Mouse (Mus musculus): ENCODE results near the gene Phyhd1. TPM values are rescaled to one million over a fixed set of nuclear protein-coding genes. Genes with fewer than 3 reads are reported as not detected.
A peak's percentile ranks its signal among the peaks of the same experiment; 100 is the strongest.

The Phyhd1 gene
- polyA plus RNA-seq, 1 experiment = 23.9 TPM

GRCm38 (mm10) chr2:30299966-30300365 is 34.0 kb downstream of the Phyhd1 start:
- 85% methylated on average over 5 of the region's 5 CpGs for WGBS
- DNase-seq = no peak
- no peak overlapping the region for H3K4me3 ChIP-seq (replicated peaks; ENCODE audit: extremely low read depth, low read depth, low read length)
- no peak for TF ChIP-seq POLR2A (IDR thresholded peaks at IDR 0.05; ENCODE audit: borderline replicate concordance, extremely low read depth, low read depth, low read length)
- no peak for TF ChIP-seq CTCF (IDR thresholded peaks at IDR 0.05; ENCODE audit: insufficient read depth, low read length)
- H3K4me1 ChIP-seq (ENCODE audit: control insufficient read depth, insufficient read depth, low read length) = no peaks in the 10 kb centered on the region

DNA sequence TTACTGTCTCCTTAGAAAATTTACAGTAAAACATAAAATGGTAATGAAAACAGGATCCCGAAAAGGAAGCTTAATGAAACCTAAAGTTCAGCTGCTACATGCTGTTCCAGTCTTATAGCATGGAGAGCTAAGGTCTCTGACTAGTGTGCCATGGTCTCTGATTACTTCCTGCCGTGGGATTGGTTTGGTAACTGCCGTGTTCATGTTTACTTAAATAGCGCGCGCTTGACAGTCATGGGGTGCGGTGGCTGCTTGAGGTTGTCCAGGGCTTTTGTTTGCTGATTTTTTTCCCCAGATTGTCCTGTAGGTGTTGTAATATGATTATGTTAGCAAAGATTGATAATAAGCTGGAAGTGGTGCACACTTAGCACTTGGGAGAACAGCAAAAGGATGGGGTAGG is 40.1 kb downstream of the Phyhd1 start:
- DNase-seq = no peak
- Histone ChIP-seq H3K4me1 (ENCODE audit: control insufficient read depth, insufficient read depth, low read length) (no peaks in the 10 kb centered on the region), H3K4me3 (replicated peaks; ENCODE audit: extremely low read depth, low read depth, low read length) (no peak overlapping the region)
- WGBS = 82% methylated on average over 7 of the region's 7 CpGs
- no peak for TF ChIP-seq CTCF (IDR thresholded peaks at IDR 0.05; ENCODE audit: insufficient read depth, low read length)
- no peak for TF ChIP-seq POLR2A (IDR thresholded peaks at IDR 0.05; ENCODE audit: borderline replicate concordance, extremely low read depth, low read depth, low read length)

DNA sequence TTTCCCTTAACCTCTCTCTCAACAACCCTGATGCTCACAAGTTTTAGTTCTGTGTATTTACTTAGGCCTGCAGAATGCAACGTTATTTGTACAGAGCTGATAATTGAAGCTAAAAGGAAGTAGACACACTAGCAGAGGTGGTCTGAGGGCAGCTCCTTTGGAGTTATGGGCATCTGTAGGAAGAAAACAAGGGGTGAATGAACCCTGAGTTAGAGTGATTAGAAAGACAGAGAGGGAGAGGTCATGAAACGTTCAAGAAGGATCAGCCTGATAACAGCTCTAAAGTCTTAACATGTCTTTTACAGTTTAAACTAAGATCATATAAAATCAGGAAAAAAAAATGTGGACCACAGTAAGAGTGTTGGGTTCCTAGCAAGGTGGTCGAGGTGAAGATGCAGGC is 43.3 kb downstream of the Phyhd1 start:
- Histone ChIP-seq H3K4me3 (replicated peaks; ENCODE audit: extremely low read depth, low read depth, low read length) (no peak overlapping the region), H3K4me1 (ENCODE audit: control insufficient read depth, insufficient read depth, low read length) (no peaks in the 10 kb centered on the region)
- WGBS = 80% methylated on average over 3 of the region's 3 CpGs
- no peak for DNase-seq
- TF ChIP-seq POLR2A (IDR thresholded peaks at IDR 0.05; ENCODE audit: borderline replicate concordance, extremely low read depth, low read depth, low read length) (no peak), CTCF (IDR thresholded peaks at IDR 0.05; ENCODE audit: insufficient read depth, low read length) (no peak)

GRCm38 (mm10) chr2:30311481-30311880 is 45.5 kb downstream of the Phyhd1 start:
- TF ChIP-seq CTCF (IDR thresholded peaks at IDR 0.05; ENCODE audit: insufficient read depth, low read length) (no peak), POLR2A (IDR thresholded peaks at IDR 0.05; ENCODE audit: borderline replicate concordance, extremely low read depth, low read depth, low read length) (no peak)
- no peaks in the 10 kb centered on the region for H3K4me1 ChIP-seq (ENCODE audit: control insufficient read depth, insufficient read depth, low read length)
- no peak overlapping the region for H3K4me3 ChIP-seq (replicated peaks; ENCODE audit: extremely low read depth, low read depth, low read length)
- 85% methylated on average over 2 of the region's 2 CpGs for WGBS
- no peak for DNase-seq

DNA sequence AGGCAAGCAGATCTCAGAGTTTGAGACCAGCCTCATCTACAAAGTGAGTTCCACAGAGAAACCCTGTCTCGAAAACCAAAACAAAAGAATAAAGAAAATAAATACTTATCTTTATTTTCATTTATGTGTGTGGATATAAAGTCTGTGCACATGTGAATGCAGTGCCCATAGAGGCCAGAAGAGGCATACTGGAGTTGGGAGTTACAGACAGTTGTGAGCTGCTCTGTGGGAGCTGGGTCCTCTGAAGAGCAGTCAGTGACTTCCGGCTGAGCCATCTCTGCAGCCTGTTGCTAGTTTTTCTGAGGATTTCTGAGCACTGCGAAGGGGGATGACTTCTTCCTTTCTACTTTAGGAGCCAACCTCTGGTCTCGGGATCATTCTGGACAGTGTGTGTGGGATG is 50.1 kb downstream of the Phyhd1 start:
- Histone ChIP-seq H3K4me3 (replicated peaks; ENCODE audit: extremely low read depth, low read depth, low read length) (no peak overlapping the region), H3K4me1 (ENCODE audit: control insufficient read depth, insufficient read depth, low read length) (no peaks in the 10 kb centered on the region)
- TF ChIP-seq POLR2A (IDR thresholded peaks at IDR 0.05; ENCODE audit: borderline replicate concordance, extremely low read depth, low read depth, low read length) (no peak), CTCF (IDR thresholded peaks at IDR 0.05; ENCODE audit: insufficient read depth, low read length) (0 out of 2 replicates have a peak, but pooled peaks have one; percentile 1)
- WGBS = 92% methylated on average over 4 of the region's 4 CpGs
- DNase-seq = no peak

DNA sequence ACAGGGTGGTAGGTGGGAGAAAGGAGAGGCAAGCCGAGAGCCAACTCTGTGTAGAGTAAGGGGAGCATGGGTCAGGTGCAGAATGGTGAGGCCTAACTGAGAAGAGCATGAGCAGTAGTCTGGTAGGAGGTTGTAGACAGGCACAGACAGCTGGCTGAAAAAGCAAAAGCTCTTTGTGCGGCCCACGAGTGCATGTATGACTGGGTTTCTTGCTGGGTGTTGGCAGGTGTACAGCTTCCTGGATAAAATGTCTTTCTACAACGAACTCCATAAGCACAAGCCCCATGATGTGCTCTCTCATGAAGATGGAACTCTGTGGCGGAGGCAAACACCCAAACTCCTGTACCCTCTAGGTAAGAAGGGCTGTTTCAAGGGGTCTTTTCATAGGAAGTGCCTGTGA is 51.0 kb downstream of the Phyhd1 start:
- Histone ChIP-seq H3K4me1 (ENCODE audit: control insufficient read depth, insufficient read depth, low read length) (no peaks in the 10 kb centered on the region), H3K4me3 (replicated peaks; ENCODE audit: extremely low read depth, low read depth, low read length) (no peak overlapping the region)
- no peak for DNase-seq
- TF ChIP-seq CTCF (IDR thresholded peaks at IDR 0.05; ENCODE audit: insufficient read depth, low read length) = no peak
- 94% methylated on average over 5 of the region's 5 CpGs for WGBS

GRCm38 (mm10) chr2:30319260-30319659 is 53.3 kb downstream of the Phyhd1 start:
- Histone ChIP-seq H3K4me3 (replicated peaks; ENCODE audit: extremely low read depth, low read depth, low read length) (no peak overlapping the region), H3K4me1 (ENCODE audit: control insufficient read depth, insufficient read depth, low read length) (no peaks in the 10 kb centered on the region)
- 71% methylated on average over 4 of the region's 4 CpGs for WGBS
- no peak for DNase-seq
- TF ChIP-seq CTCF (IDR thresholded peaks at IDR 0.05; ENCODE audit: insufficient read depth, low read length) (no peak), POLR2A (IDR thresholded peaks at IDR 0.05; ENCODE audit: borderline replicate concordance, extremely low read depth, low read depth, low read length) (no peak)

GRCm38 (mm10) chr2:30323111-30323510 is 57.1 kb downstream of the Phyhd1 start:
- TF ChIP-seq CTCF (IDR thresholded peaks at IDR 0.05; ENCODE audit: insufficient read depth, low read length) (no peak), POLR2A (IDR thresholded peaks at IDR 0.05; ENCODE audit: borderline replicate concordance, extremely low read depth, low read depth, low read length) (no peak)
- 92% methylated on average over 7 of the region's 7 CpGs for WGBS
- Histone ChIP-seq H3K4me1 (ENCODE audit: control insufficient read depth, insufficient read depth, low read length) (no peaks in the 10 kb centered on the region), H3K4me3 (replicated peaks; ENCODE audit: extremely low read depth, low read depth, low read length) (no peak overlapping the region)
- DNase-seq = no peak

DNA sequence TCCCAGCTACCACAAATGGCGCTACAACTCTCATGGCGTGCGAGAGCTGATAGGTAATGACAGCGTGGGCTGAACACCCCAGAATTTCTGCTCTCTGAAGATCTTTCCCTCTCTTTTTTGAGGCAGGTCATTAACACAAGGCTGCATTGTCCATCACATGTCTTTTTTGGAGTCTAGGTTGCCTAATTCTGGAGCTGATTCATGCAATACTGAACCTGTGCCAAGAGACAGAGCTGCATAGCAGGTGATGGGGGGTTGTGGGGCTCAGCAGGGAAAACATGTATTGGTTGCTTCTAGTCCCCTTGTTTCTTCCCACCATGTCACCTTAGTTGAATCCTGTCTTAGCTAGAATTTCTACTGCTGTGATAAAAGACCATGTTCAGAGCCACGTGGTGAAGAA is 59.3 kb downstream of the Phyhd1 start:
- TF ChIP-seq POLR2A (IDR thresholded peaks at IDR 0.05; ENCODE audit: borderline replicate concordance, extremely low read depth, low read depth, low read length) (no peak), CTCF (IDR thresholded peaks at IDR 0.05; ENCODE audit: insufficient read depth, low read length) (no peak)
- DNase-seq = no peak
- Histone ChIP-seq H3K4me1 (ENCODE audit: control insufficient read depth, insufficient read depth, low read length) (no peaks in the 10 kb centered on the region), H3K4me3 (replicated peaks; ENCODE audit: extremely low read depth, low read depth, low read length) (no peak overlapping the region)
- 92% methylated on average over 5 of the region's 5 CpGs for WGBS

DNA sequence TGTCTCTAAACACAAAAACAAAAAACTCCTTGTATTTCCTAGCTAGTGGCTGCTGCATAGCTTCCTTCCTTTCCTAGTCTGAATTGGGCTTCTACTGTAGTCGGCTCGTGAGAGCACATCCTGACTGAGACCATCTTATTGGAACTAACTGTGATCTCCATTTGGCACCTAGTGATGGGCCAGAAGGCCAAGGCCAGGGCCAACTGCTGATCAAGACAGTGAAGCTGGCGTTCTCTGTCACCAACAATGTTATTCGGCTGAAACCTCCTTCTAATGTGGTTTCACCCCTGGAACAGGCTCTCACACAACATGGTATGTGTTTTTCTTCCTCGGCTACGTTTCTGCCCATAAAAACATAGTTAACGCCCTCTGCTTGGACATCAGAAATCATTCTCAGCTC is 61.3 kb downstream of the Phyhd1 start:
- TF ChIP-seq POLR2A (IDR thresholded peaks at IDR 0.05; ENCODE audit: borderline replicate concordance, extremely low read depth, low read depth, low read length) (no peak), CTCF (IDR thresholded peaks at IDR 0.05; ENCODE audit: insufficient read depth, low read length) (no peak)
- Histone ChIP-seq H3K4me3 (replicated peaks; ENCODE audit: extremely low read depth, low read depth, low read length) (no peak overlapping the region), H3K4me1 (ENCODE audit: control insufficient read depth, insufficient read depth, low read length) (no peaks in the 10 kb centered on the region)
- WGBS = 83% methylated on average over 7 of the region's 7 CpGs
- DNase-seq = no peak

DNA sequence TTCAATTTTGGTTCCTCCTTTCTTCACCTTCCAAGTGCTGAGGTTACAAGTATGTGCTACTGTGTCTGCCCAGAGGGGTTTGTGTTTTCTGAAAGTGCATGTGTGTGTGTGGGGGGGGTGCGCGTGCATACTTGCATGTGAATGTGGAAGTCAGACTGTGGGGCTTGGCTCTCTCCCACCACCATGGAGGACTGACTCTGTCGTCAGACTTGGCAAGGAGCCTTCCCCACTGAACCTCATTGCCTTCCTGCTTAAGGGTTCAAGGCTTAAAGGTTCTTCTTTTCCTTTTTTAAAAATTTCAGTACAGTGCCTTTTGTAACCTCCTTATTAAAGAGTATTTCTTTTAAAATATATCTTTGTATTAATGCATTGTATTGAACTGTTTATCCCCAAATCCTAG is 62.8 kb downstream of the Phyhd1 start:
- no peaks in the 10 kb centered on the region for H3K4me1 ChIP-seq (ENCODE audit: control insufficient read depth, insufficient read depth, low read length)
- H3K4me3 ChIP-seq (replicated peaks; ENCODE audit: extremely low read depth, low read depth, low read length) = no peak overlapping the region
- TF ChIP-seq POLR2A (IDR thresholded peaks at IDR 0.05; ENCODE audit: borderline replicate concordance, extremely low read depth, low read depth, low read length) (no peak), CTCF (IDR thresholded peaks at IDR 0.05; ENCODE audit: insufficient read depth, low read length) (no peak)
- WGBS = 76% methylated on average over 3 of the region's 3 CpGs
- DNase-seq = no peak

Other genes starting within 250 kb of the Phyhd1 start
- 27.1 and 31.3 TPM in 2 replicates for gene Wdr34, start 217.3 kb upstream of the Phyhd1 start, polyA plus RNA-seq (2012; rRNA removed)
- 35.5 and 39.7 TPM in 2 replicates for gene Set, start 208.8 kb upstream of the Phyhd1 start, polyA plus RNA-seq (2012; rRNA removed)
- 29.0 and 31.3 TPM in 2 replicates for gene Pkn3, start 188.5 kb upstream of the Phyhd1 start, polyA plus RNA-seq (2012; rRNA removed)
- 63.0 and 65.3 TPM in 2 replicates for gene Zdhhc12, start 172.6 kb upstream of the Phyhd1 start, polyA plus RNA-seq (2012; rRNA removed)
- 52.0 and 56.6 TPM in 2 replicates for gene Zer1, start 141.6 kb upstream of the Phyhd1 start, polyA plus RNA-seq (2012; rRNA removed)
- gene Tbc1d13, start 132.5 kb upstream of the Phyhd1 start, polyA plus RNA-seq (2012; rRNA removed) = 43.3 and 56.6 TPM in 2 replicates
- gene Endog, start 94.7 kb upstream of the Phyhd1 start, polyA plus RNA-seq (2012; rRNA removed) = 58.1 and 87.9 TPM in 2 replicates
- 18.3 and 18.8 TPM in 2 replicates for gene Spout1, start 87.7 kb upstream of the Phyhd1 start, polyA plus RNA-seq (2012; rRNA removed)
- gene Kyat1, start 60.4 kb upstream of the Phyhd1 start, polyA plus RNA-seq (2012; rRNA removed) = 23.5 and 51.9 TPM in 2 replicates
- 56.5 and 66.7 TPM in 2 replicates for gene Lrrc8a, start 28.5 kb upstream of the Phyhd1 start, polyA plus RNA-seq (2012; rRNA removed)
- 11.6 and 18.8 TPM in 2 replicates for gene Gm28035, start 25.6 kb upstream of the Phyhd1 start, polyA plus RNA-seq (2012; rRNA removed)
- gene Gm28038, start 14.8 kb downstream of the Phyhd1 start, polyA plus RNA-seq (2012; rRNA removed) = not detected in 2 replicates
- 21.1 and 22.2 TPM in 2 replicates for gene Dolk, start 20.1 kb downstream of the Phyhd1 start, polyA plus RNA-seq (2012; rRNA removed)
- 27.3 and 28.1 TPM in 2 replicates for gene Nup188, start 20.2 kb downstream of the Phyhd1 start, polyA plus RNA-seq (2012; rRNA removed)
- gene Sh3glb2, start 93.1 kb downstream of the Phyhd1 start, polyA plus RNA-seq (2012; rRNA removed) = 132 and 136 TPM in 2 replicates
- 28.2 and 36.1 TPM in 2 replicates for gene Miga2, start 98.0 kb downstream of the Phyhd1 start, polyA plus RNA-seq (2012; rRNA removed)
- 49.1 and 55.6 TPM in 2 replicates for gene Dolpp1, start 126.1 kb downstream of the Phyhd1 start, polyA plus RNA-seq (2012; rRNA removed)
- 89.2 and 103 TPM in 2 replicates for gene Crat, start 149.6 kb downstream of the Phyhd1 start, polyA plus RNA-seq (2012; rRNA removed)
- 131 and 136 TPM in 2 replicates for gene Ptpa, start 149.8 kb downstream of the Phyhd1 start, polyA plus RNA-seq (2012; rRNA removed)
- gene Ier5l, start 208.0 kb downstream of the Phyhd1 start, polyA plus RNA-seq (2012; rRNA removed) = 12.6 and 22.5 TPM in 2 replicates